Mouse (Mus musculus) adrenal gland, postnatal 14 days (tissue): ENCODE data around the gene Dzip3. TPM values are rescaled to one million over a fixed set of nuclear protein-coding genes. Genes with fewer than 3 reads are reported as not detected.

Experiments used
- total RNA-seq: library from RNA; stranded (reverse); gene quantifications from 2 replicates; pipeline ENCODE4 v1.2.3, GENCODE M21; 2021

Dzip3 gene
- total RNA-seq, 1 experiment from 2014 or later = 18.3 TPM

Other genes starting within 250 kb of the Dzip3 start
- 1.3 TPM in 1 of 2 replicates, not detected in the other for gene Trat1, start 222.1 kb downstream of the Dzip3 start, total RNA-seq
- gene Retnlb, start 177.3 kb downstream of the Dzip3 start, total RNA-seq = not detected in 2 replicates
- gene Retnla, start 151.6 kb downstream of the Dzip3 start, total RNA-seq = 15.2 and 22.2 TPM in 2 replicates
- 2.3 and 5.1 TPM in 2 replicates for gene Retnlg, start 121.5 kb downstream of the Dzip3 start, total RNA-seq
- 7.6 and 8.0 TPM in 2 replicates for gene Cip2a, start within 50 bp of the Dzip3 start, total RNA-seq
- not detected in 2 replicates for gene Myh15, start 63.3 kb upstream of the Dzip3 start, total RNA-seq